Mouse (Mus musculus) cerebellum, adult 9-10 months (tissue): Measurements from ENCODE around the gene Trmt1l.
"Not testable (repeated sequence)": the region's sequence is repeated elsewhere in the genome, so short reads cannot be mapped to it uniquely, and the experiment has no call there.

ENCODE experiments used
- DNase-seq: peaks from one replicate; pipeline ENCODE4 v3.0.0; 2022

Gene Trmt1l

DNA sequence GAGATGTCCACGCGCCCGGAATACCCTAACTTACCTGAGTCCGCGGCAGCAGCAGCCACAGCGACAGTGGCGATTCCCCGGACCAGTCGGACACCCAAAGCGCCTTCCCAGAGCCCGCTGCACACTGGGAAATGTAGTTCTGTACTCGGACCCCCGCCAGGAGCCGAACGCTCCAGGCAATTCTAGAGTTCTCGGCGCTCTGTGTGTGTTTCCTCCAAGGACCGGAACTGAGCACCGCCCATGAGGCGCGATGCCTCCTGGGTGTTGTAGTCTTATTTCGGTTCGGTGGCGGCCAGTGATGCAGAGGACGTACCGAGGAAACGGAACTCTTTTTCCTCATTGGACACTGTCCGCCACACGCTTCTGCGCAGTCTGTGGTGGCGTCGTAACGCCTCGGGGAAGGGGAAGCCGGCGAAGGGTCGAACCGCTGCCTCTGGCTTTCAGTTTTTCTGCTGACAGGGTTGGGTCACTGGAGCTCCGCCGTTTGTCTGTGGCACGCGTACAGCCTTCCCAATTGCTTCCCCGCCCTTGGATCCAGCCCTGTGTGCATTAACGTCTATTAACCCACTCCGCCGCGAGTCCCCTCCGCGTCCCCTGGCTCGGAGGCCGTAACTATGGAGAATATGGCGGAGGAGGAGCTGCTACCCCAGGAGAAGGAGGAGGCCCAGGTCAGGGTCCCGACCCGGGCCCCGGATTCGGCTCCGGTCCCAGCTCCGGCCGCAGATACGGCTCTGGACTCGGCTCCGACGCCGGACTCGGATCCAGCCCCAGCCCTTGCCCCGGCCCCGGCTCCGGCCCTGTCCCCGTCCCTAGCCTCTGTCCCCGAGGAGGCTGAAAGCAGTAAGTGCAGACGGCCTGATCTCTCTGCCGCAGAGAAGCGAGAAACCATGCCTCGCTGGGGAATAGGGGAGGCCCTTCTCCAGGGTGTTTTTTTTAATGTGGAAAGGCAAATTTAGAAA is at the start of gene Trmt1l, which contains the start of gene Swt1:
Gene Trmt1l (plus strand): TSS at position 280 of the 959 bp plus-strand sequence.
Gene Swt1 (minus strand): TSS at position 193 of the 959 bp plus-strand sequence.
- DNase-seq, result peak; percentile 99

DNA sequence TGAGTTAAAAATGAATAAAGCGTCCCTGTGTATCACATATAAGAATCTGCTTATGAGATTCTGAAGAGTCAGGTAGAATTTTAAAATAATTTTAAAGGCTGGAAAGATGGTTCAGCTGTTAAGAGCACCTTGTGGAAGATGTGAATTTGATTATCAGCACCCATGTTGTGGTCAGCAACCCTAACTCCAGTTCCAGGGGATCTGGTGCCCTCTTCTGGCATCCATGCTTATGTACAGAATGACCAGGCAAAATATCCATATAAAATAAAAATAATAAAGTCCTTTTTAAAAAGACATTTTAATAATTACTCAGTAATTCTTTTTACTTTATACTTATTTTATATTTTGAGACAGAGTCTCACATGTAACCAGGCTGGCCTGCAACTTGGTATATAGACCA is 38.3 kb upstream of the Trmt1l start:
- no peak for DNase-seq

DNA sequence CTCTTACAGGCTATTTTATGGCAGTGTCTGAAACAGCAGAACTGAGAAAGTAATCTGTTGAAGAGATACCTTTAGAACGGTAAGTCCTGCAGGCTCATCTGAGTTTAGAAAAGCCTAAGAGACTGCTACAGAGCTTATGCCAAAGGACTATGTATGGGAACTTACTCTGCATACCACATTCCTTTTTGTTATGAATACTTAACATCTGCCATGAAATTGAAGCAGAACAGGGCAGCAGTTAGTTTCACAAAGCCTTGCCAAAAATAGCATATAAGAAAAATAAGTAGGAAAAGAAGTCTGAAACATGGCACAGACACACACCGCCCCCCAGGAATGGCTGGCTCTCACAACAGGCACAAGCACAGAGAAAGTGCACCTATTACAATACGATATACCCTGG is 18.5 kb upstream of the Trmt1l start:
- no peak for DNase-seq

DNA sequence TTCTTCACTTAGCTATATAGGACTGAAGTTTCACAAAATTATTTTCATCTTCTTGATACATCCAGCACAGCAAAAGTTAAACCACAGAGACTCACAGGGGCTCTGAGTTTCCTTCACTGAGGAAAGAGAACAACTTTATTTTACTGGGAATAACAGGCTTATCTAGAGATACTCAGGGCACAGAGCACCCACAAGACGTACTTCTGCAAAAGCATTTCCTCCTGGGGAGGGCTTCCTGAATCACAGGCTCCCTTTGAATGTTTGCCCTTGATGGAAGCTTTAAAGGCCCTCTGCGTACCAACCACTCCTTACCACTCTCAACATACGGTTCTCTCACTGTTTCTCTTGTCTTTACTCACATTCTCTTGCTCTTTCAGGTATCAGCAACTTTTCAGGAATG is 6.2 kb upstream of the Trmt1l start:
- no peak for DNase-seq

DNA sequence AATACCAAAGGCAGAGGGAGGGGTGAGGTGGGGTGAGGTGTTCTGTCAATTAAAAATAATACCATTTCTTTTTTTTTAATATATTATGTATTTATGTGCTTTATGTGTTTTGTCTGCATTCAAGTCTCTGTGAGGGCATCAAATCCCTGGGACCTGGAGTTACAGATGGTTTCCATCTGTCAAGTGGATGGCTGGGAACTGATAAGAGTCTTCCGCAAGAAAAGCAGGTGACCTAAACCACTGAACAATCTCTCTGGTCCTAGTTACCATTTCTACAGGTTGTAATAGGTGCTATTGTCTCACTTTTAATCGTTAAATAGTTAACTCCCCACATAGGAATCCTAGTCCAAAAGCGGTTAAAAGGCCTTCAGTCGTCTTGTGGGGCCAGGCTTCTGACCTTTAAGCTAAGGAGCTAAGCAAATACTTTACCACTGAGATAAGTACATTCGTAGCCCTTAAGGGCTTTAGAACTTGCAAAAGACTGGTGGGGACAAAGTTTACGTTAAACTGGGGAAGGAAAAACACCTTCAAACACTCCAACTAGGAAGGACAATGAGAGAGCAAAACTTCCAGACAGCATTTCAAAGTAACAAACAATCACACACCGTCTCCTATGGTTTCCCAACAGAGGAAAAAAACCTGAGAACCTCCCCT is 1.3 kb upstream of the Trmt1l start:
- DNase-seq, result peak; percentile 23

DNA sequence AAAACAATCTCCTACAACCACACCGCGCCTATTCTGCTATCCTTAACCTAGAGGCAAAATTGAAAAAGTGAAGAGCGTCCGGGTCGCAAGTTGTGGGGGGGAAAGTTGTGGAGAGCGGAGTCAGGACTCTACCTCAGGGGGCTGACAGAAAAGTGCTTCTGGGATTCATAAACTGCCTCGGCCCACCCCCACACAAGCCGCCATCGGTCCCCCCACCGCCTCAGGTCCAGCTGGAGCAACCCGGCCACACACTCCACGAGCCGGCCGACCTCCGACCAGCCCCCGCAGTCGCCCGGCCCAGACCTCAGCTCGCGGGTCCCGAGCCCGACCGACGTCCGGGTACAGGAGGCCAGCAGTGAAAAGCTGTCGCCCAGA is 467 bp upstream of the Trmt1l start:
- DNase-seq, result no peak

DNA sequence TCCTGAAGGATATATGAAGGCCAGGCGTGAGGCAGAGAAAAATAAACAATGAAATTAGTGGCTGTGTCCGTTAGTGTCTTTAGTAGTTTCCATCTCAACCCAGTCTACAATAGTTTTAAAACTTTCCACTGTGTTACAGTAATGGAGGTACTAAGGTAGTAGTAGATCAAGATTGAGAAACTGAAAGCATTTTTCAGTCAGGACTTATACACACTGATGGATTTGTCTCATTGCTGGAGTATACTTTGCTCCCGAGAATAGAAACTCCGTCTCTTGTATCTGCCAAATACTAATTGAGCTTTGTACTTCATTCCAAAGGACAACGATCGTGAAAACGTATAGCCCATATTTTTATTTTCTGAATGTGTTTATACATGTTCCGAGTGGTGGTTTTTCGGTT is 974 bp downstream of the Trmt1l start:
- DNase-seq, result no peak

DNA sequence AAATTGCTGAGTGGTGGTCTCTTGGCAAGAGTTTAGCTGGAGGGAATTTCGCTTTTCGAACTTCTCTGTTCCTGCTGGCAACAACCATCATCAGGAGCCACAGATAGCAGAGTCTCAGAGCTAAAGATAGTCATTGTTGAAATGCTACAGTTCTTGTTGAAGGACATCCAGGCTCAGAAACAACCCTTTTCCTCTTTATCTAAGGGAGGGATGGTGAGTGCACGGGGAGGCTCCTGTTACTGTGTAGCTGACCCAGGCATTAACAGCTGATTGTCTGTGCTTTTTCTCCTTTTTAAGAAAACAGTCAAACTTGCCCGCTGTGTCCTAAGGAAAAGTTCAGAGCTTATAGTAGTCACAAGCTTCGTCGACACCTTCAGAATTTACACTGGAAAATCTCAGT is 7.1 kb downstream of the Trmt1l start:
- no peak for DNase-seq

DNA sequence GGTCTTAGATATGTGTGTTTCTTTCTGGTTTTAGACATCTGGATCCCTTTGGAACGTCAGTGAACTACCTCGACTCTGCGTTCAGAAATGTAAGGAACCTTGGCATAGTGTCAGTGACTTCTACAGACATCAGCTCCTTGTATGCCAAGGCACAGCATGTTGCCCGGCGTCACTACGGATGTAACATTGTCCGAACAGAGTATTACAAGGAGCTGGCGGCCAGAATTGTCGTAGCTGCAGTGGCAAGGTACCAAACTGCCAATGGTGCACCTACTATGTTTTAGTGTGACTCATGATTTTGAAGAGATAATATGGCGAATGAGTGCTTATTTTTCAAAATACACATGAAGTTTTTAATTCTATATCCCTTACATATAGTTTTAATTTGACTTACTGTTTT is 21.5 kb downstream of the Trmt1l start:
- no peak for DNase-seq

DNA sequence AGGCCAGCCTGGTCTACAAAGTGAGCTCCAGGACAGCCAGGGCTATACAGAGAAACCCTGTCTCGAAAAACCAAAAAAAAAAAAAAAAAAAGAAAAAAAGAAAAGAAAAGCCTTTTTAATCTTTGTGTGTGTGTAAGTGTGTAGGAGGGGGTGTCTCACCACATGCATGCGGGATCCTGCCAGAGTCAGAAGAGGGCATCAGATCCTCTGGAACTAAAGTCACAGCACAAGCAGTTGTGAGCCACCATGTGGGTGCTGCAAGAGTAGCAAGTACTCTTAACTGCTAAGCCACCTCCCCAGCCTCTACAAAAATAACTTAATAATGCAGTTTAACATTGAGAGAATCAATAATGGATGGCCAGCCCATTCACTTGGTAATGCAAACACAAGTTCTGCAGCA is 22.5 kb downstream of the Trmt1l start:
- no peak for DNase-seq

DNA sequence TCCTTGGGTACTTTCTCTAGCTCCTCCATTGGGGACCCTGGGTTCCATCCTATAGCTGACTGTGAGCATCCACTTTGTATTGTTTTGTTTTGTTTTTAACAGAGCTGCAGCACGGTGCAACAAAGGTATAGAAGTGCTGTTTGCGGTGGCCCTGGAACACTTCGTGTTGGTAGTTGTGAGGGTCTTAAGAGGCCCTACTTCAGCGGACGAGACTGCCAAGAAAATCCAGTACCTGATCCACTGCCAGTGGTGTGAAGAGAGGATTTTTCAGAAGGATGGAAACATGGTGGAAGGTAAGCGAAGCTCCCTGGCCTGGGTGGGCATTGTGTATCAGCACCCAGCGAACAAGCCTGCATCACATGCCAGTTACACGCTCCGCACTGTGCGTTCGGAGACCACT is 23.6 kb downstream of the Trmt1l start:
- DNase-seq, result no peak

DNA sequence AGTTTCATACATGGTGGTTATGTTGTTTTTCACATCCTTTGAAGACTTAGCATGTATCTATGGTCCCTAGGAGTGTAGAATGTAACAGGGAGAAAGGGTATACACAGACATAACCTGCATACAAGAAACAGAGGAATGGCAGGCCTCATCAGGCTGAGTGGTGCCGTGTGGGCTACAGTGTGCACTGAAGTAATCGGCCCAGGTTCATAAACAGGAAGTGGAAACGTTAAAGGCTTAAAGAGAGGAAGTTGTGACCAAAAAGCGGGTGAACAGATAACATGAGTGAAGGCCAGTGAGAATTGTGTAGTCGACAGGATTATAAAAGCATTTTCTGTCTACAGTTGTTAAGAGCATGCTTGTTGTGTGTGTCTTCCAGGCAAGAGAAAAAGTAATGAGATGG is 28.7 kb downstream of the Trmt1l start:
- DNase-seq, result no peak

DNA sequence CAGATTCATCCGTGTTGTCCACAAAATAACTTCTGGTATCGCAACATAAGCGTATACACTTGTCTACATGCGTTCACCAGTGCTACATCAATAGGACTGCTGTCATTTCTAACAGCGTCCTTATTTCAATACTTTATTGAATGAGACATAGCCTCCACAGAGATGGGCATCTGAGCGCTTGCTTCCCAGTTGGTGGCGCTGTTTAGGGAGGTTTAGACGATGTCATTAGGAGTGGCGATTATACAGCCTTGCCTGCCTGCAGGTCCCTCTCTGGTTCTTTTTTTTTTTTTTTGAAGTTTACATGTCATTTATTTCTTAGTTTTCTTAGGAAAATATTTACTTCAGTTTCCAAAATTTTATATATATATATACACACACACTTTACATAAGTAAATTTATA is 32.9 kb downstream of the Trmt1l start:
- DNase-seq, result no peak

DNA sequence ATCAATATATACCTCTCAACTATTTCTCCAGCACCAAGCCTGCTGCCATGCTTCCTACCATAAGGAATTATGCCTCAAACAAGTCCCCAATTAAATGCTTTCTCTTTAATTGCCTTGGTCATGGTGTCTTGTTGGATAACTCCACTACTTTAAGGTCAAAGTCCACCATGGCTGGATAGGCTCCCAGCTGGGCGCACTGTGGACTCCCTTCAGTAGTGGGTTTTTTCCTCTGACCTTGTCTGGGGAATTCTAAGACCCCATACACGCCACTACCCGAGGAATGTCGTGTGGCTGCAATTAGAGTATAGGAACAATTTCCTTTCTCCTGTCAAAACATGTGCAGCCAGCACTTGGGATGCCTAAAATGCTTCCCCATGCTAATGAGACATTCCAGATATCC is 36.6 kb downstream of the Trmt1l start:
- no peak for DNase-seq

DNA sequence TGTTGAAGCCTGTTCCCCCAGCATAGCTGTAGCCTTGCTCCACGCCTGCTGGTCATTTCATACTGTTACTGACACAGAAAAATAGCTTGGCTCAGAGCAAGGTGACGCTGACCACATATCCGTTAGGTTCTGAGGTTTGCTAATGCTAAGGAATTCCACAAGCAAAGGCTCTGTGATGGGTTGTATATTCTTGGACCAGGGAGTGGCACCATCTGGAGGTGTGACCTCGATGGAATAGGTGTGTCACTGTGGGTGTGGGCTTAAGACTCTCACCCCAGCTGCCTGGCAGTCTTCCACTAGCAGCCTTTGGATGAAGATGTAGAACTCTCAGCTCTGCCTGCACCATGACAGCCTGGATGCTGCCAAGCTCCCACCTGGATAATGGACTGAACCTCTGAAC is 38.2 kb downstream of the Trmt1l start:
- DNase-seq, result no peak

DNA sequence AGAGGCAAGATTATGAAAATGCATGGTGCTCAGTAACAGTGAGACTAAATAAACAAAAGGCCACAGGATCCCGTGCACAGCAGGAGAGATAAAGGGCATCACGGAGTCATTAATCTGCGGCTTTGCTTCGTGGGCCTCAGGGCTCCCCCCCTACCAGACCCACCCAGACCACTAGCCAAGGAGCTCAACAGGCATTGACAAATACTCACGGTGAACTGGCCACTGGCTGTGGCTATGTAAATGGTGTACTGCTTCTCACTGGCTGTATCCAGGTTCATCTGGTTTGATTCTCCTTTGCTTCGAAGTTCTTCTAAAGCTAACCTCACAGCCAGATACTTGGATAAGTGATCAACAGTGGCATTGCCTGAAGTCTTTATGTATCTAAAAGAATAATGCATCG is 43.1 kb downstream of the Trmt1l start:
- no peak for DNase-seq

DNA sequence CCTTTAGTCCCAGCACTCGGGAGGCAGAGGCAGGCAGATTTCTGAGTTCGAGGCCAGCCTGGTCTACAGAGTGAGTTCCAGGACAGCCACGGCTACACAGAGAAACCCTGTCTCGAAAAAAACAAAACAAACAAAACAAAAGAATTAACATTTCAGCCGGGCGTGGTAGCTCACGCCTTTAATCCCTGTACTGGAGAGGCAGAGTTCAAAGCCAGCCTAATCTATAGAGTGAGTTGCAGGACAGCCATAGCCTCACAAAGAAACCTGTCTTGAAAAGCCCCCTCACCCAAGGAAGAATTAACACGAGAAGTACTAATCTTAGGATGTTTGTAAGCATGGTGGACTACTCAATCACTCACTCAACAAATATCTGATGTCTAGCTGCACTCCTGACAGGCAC is 44.0 kb downstream of the Trmt1l start:
- DNase-seq, result not testable (repeated sequence)

DNA sequence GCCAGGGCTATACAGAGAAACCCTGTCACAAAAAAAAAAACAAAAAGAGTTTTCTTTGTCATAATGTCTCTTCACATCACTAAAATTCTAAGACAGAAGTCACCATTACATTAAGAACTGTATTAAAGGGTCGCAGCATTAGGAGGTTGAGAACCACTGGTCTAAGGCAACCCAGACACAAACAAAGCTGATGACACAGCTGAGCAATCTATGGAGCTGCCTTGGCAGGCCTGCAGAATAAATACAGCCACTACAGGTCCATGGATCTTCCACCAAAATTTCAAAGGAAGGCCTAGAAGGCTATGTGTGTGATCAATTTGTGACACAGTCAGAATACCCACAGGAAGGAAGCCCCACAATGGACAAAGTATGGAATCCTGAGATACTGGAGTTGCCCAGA is 54.2 kb downstream of the Trmt1l start:
- no peak for DNase-seq

DNA sequence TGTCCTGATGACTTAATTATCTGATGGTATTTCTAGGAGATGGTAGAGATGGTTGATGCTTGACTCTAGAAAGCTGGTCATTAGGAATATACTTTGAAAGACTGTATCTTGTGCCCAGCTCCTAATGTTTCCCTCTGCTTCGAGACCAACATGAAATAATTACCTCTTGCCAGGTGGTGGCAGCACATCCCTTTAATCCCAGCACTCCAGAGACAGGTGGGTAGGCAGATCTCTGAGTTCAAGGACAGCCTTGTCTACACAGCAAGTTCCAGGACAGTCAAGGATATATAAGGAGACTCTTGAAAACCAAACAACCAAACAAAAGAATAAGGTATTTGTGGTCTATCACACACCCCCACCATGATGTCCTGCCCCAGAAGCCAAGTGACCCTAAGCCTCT is 55.2 kb downstream of the Trmt1l start:
- no peak for DNase-seq

DNA sequence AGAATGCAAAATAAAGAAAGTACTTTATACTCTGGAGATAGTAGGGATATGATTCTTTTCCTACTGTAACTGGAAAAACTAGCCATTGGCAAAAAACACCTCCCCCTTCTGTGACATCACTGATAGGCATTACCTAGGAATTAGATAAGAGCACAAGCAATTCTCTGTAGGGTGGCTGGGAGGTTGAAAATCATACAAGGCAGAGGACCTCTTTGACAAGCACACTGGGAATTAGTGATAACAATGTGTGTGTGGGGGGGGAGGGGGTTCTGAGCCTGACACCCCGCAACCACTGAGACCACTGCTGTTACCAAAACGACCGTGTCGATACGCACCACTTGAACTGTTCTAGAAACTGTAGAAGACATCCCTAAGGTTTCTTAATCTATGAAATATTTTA is 56.4 kb downstream of the Trmt1l start:
- no peak for DNase-seq

DNA sequence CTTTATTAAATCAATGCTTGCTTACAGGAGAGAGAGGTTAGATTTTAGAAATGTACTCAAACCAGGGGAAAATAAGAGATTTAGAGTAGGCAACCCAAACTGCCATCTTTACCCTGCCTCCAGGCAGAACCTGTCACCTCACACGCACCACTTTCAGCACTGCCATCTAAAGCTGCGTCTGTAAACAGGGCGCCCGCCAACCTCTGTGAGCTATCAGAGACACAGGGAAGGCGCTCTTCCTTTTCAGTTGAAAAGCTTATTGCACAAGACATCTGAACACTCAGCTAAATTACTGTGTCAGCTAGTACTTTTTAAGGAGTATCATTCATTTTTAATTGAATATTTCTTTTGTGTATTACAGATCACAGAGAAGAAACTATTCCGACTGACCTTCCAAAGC is 61.5 kb downstream of the Trmt1l start:
- no peak for DNase-seq

DNA sequence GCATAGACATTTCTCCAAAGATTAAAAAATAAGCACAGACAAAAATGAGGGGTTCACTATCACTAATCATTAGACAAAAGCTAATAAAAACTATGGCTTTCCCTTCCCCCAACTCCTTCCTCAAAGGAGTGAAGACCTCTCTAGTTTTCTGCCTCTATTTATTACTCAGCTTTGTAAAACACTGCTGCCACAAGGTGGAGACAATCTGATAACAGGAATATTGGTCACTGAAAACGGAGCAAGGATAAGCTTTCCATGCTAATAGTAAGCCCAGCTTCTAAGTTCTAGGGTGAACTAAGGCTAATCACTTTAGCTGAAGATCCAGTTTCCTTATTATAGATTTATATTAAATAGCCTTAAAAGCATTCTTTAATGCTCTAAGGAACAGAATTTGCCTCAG is 64.1 kb downstream of the Trmt1l start:
- no peak for DNase-seq

DNA sequence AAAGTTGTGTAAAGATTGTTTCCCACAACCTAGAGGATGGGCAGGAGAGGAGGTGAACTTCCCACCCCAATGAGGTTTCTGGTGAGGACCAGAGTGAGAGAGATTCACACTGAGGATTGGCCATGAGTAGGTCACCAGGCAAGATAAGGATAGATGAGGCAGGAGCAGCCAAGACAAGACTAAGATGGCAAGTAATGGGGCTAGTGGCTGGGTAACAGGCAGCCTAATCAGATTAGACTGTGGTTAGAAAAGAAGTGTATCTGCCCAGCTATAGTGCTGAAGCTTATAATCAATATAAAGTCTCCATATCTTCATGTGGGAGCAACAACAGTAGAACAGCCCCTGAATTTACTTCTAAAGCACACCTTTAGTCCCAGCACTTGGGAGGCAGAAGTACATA is 65.5 kb downstream of the Trmt1l start:
- DNase-seq, result no peak

DNA sequence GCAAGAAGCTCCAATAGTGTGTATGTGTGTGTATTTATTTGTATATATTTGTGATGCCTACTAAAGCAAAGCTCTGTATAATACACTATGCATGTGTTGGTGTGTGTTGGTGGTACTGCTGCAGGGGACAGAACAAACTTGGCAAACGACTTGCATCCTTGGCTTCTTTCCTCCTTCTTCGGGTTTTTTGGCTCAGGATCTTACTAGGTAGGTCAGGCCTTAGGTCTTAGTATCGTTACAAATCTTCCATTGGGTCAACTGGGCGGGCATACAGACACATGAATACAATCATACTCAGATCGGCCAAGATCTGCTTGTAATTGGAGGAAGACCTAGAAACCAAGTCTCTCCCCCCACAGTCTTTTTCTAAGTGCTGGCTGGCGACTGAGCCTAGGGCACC is 66.4 kb downstream of the Trmt1l start:
- peak; percentile 39 for DNase-seq
